Mouse (Mus musculus) urinary bladder, postnatal 4 days (tissue): ENCODE measurements around the gene Muc4.
A peak's percentile ranks its signal among the peaks of the same experiment; 100 is the strongest.

Source experiments
- DNase-seq, 2 experiments: peaks; one replicate each; pipeline ENCODE4 v3.0.0; 2021 to 2022; ENCODE audit warnings: low spot score in 2 of 2

Gene Muc4

DNA sequence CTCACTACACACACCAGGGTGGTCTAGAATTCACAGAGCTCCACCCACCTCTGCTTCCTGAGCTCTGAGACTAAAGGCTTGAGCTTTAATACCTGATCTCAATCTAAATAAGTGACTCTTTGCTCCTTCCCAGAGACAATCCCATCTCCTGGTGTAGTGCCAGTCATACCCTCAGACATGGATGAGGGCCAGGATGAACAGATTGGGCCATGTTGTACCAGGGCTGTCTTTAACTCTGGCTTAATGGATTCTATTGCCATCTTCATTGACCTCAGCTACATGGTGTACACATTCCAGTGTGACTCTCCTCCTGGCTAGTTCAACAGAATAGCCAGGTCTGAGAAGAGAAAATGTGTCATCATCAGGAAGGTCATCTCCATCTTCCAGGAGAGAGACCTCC, 9.2 kb upstream of the Muc4 start:
- no peak for DNase-seq

DNA sequence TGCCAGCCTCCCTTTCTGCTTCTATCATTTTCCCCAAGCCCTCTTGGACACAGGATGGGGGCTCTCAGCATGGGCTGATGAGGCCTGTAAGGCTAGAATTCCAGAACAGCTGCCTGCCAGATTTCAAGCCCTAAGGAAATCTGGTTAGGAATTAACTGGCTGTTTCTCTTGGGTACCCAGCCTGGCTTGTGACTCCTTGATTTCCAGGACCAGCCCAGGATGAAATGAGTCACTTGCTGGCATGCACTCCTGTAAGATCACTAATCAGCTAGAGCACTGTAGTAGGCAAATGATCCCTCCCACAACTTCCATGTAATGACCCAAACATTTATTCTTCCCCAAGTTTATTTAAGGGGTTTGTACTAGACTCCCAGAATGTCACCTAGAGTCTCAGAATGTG, 7.4 kb upstream of the Muc4 start:
- DNase-seq: no peak

DNA sequence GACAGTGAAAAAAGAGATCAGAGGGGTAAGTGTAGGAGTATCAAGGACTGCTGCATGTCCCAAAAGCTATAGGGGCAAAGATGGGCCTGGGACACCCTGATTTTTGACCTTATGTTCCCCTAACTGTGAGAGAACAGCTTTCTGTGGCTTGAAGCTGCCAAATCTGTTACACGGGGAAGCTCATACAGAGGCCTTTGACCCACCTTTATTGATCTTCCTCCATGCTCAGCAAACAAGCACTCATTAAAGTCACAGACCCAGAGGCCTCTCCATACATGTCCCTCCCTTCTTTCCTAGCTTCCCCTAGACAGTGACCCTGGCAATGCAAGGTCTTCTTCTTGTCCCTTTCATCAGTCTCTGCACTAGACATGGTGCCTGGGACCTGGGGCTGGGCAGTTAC, 7.0 kb upstream of the Muc4 start:
- no peak for DNase-seq

GRCm38 (mm10) chr16:32733213-32733612, 2.5 kb upstream of the Muc4 start:
- DNase-seq: no peak

DNA sequence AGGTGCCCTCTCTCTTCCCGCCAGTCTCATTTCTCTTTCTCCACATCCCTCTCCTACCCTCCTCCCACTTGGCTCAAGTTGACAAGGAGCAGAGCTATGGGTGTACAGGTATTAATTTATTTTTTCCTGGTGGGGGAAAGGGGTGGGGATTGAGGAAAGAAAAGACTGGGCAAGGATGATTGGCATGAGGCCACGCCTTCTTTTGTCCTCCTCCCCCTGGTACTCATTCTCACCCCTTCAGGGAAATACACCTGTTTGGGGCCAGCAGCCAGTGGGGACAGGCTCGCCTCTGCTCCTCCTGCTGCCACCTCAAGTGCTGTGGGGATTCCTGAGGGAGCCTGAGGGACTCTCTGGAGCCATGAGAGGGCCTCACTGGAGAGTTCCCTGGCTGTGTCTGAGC, 336 bp downstream of the Muc4 start:
- DNase-seq: no peak

DNA sequence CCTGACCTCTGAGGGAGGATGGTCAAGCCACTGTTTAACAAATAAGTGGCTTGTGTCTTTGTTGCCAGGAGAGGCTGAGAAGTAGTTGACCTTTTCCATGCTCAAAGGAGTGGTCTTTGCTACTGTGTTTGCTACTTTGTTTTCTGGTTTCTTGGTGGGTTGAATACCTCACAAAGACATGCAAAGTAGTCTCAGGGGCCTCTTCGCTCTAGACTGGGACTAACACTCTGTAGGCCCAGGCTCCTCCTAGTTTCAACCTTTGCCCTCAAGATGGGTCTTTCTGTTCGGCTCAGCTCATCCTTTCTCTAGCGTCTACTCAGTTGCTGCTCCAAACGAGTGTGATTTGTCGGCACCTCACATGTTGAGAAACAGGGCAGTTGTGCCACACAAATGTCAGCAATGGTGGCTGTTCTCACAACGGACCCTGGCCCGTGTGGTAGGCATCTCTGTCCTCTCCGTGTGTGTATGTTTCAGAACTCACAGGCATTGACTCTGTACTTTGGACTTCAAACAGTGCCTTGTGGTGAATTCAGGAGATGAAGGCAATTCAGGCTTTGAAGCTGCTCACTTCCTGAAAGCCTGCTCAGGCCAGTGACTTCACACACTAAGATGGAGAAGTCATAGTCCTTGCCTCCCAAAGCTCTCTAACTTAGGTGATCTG, 4.4 kb downstream of the Muc4 start:
- no peak for DNase-seq

GRCm38 (mm10) chr16:32741366-32741765, 5.7 kb downstream of the Muc4 start:
- no peak for DNase-seq

- no peak for DNase-seq
Observed at GRCm38 (mm10) chr16:32742712-32743111, 7.0 kb downstream of the Muc4 start.

DNA sequence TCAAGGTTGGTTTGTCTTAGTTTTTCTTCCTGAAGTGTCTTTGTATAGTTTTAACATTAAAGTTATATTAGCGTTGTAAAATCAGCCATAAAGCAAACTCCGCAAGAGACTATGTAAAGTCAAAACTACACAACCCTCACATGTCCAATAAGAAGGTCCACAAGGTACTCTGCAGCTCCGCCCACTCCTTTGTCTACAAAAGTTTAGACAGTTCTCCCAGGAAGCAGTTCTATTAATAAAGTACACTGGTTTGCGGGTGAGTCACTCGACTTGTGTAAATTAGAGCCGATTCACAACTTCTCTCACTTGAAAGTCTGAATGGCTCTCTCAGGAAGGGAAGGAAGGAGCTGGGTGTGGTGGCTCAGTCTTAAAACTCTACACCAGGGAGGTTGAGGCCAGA, 10.2 kb downstream of the Muc4 start:
- no peak for DNase-seq

DNA sequence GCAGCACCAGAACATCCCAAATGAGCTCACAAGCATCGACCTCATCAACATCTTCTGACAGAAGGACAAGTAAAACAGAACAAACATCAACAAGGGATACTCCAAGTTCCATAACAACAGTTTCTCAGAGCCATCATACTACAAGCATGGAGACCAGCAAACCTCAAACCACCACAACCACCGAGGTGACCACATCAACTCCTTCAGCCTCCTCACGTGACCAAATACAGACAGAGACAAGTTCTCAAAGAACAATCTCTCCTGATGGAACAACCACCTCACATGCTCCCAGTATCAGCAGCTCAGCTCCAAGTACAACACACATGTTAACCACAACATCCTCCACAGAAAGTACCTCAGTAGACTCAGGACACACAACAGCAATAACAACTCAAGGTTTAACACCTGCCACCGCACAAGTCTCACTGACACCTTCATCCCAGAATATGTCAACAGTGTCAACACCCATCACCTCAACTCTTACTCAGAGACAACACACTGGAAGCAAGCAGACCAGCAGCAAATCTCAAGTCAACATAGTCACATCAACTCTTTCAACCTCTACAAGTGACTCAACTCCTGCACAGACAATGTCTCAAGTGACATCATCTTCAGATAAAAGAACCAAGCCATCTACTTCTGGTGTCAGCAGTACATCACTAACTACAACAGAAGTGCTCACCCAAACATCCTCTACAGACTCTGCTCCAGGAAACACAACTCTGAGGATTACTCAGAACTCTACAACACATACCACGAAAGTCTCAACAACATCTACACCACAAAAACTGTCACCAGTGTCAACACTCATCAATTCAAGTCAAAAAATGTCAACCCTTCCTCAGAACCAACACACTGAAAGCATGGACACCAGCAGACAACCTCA, 14.8 kb downstream of the Muc4 start:
- no peak for DNase-seq

- DNase-seq: no peak
Observed at GRCm38 (mm10) chr16:32764550-32764949, 28.9 kb downstream of the Muc4 start.

DNA sequence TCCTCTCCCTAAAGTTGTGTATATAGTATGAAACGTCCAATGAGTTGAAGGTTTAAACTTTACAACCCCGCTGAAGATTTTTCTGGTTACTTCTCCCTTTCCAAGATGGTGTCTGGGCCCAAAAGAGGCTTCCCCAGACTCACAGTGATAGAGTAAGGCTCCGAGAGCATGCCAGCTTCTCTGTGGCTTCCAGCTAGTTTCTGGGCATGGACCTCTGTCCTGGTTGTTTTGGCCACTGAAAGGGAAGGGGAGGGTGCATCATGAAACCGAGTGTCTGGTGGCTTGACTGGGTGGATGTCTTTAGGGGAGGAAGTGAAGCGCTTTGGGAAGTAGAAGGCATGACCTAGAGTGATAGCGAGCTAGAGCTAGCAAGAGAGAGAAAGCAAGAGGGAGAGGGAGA, 29.3 kb downstream of the Muc4 start:
- no peak for DNase-seq

- DNase-seq: no peak
Observed at GRCm38 (mm10) chr16:32766904-32767303, 31.2 kb downstream of the Muc4 start.

DNA sequence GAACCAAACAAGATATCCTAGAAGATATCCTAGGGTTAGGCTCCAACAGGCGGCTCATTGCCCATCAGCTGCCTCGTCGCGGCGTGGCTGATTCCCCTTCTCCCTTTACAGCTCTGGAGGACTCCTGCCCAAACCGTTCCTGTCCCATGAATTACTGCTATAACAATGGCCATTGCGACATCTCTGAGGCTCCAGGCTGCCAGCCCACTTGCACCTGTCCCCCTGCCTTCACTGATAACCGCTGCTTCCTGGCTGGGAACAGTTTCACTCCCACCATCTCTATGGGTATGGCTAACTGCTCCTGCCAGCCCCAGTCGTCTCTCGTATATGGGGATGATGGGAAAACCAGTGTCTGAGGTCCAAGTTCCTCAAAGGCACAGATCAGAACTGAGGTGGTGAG, 41.0 kb downstream of the Muc4 start:
- DNase-seq: no peak

DNA sequence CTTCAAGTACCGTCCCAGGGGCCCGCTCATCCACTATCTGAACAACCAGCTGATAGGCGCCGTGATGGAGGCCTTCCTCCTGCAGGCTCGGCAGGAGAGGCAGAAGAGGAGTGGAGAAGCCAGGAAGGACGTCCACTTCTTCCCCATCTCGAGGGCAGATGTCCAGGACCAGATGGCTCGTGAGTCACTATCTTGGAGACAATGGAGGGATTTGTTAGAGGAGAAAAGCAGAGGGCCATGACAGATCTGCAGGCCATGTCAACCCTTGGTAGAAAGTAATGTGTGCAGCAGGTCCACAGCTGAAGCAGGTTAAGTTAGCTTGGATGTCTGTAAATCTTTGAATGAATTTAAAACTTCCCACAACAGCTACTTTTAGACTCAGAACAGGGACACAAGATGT, 43.3 kb downstream of the Muc4 start:
- DNase-seq: no peak

- DNase-seq: no peak
Observed at GRCm38 (mm10) chr16:32783324-32784062, 47.8 kb downstream of the Muc4 start.

DNA sequence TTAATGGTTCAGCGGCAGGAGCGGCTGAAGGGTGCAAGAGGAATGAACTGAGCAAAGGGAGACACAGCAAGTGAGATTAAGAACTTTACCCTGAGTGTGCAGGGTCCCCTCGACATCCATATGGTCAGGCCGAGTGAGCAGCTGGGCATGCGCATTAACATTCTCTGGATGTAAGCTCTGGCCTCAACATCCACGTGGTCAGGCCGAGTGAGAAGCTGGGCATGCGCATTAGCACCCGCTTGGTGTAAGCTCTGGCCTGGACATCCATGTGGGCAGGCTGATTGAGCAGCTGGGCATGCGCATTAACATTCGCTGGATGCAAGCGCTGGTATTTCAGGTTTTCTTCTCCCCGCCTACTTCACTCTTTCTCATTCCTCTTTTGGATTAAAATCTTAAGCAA, 49.2 kb downstream of the Muc4 start:
- peak in 1 of 2 experiments; percentile 22 for DNase-seq

GRCm38 (mm10) chr16:32790056-32790455, 54.4 kb downstream of the Muc4 start:
- no peak for DNase-seq

GRCm38 (mm10) chr16:32795177-32795576, 59.5 kb downstream of the Muc4 start:
- DNase-seq: no peak

DNA sequence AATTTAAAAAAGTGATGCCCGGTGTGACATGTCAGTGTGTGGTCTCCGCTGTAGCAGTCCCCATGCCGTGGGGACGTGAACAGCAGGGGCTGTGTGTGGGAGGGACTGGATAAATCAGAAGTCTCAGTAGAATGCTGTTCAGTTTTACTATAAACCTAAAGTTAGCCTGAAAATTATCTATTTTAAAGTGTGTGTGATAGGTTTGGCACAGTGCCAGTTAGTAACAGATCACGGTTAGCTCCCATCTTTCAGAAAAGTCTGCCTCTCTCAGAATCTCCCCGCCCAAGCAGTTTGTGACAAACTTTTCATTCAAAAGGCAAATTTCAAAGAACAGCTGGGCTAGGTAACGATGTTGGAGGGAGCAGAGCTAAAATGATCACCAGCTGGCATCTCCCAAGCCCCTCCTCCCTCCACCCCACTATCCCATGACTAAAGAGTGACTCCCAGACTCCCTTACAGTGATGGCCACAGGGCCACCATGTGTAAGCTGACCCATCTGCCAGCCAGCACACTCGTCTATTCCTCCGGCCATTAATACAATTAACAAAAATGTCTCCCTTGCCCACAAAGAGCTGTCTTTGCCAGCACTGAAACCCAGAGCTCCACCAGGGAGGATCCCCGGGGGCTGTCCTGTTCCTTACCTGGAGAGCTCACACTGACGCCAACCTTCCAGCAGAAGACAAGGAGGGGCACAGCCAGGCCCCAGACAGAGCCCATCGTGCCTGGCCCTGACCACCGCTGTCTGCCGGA, 61.2 kb downstream of the Muc4 start:
- no peak for DNase-seq

DNA sequence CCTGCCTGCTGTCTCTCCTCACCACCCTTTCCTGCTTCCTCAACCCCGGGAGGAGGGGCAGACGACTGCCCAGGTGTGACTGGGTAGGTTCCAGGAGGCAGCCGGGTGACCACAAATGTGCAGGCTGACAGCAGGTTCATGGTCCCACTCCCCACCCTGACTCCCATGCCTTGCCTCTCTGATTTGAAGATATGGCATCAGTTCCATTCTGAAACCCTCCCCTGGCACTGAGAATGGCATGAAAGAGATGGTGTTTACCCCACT, 61.7 kb downstream of the Muc4 start, which contains the start of gene Muc20:
Gene Muc20, minus strand, starts transcription at position 10 of the 264 bp plus-strand sequence.
- no peak for DNase-seq

- DNase-seq: peak; percentile 39 to 71
Observed at GRCm38 (mm10) chr16:32803252-32803853, 67.7 kb downstream of the Muc4 start.
